Mouse (Mus musculus) midbrain, embryonic 13.5 days (tissue): Measurements from ENCODE around the gene Gm10160. TPM values are rescaled to one million over a fixed set of nuclear protein-coding genes. Genes with fewer than 3 reads are reported as not detected.
"Not testable (repeated sequence)": the region's sequence is repeated elsewhere in the genome, so short reads cannot be mapped to it uniquely, and the experiment has no call there.

Experiments used
- ATAC-seq: fragments of 200-750 bp; cut with Nextera tagmentation; 2 replicates; pipeline ENCODE4 v1.8.0; 2017; ENCODE audit warnings: mild to moderate bottlenecking, moderate TSS enrichment, moderate library complexity
- H3K27ac ChIP-seq: fragments of 300-500 bp; sonication (generic); 2 replicates; pipeline ENCODE4 v1.5.1; 2015; ENCODE audit warnings: inconsistent platforms, mild to moderate bottlenecking, moderate library complexity
- H3K27me3 ChIP-seq: fragments of 300-500 bp; sonication (generic); 2 replicates; pipeline ENCODE4 v1.6.1; 2015; ENCODE audit warnings: mild to moderate bottlenecking, inconsistent platforms
- H3K36me3 ChIP-seq: fragments of 300-500 bp; sonication (generic); 2 replicates; pipeline ENCODE4 v1.6.1; 2015; ENCODE audit warnings: mild to moderate bottlenecking, inconsistent platforms
- H3K4me1 ChIP-seq: fragments of 300-500 bp; sonication (generic); replicated peaks from 2 replicates; pipeline ENCODE4 v1.6.1; 2015; ENCODE audit warnings: inconsistent platforms
- H3K4me2 ChIP-seq: fragments of 300-500 bp; sonication (generic); replicated peaks from 2 replicates; pipeline ENCODE4 v1.6.1; 2015; ENCODE audit warnings: moderate library complexity, mild to moderate bottlenecking, inconsistent platforms
- H3K4me3 ChIP-seq: fragments of 300-500 bp; sonication (generic); replicated peaks from 2 replicates; pipeline ENCODE4 v1.5.1; 2015; ENCODE audit warnings: mild to moderate bottlenecking, inconsistent platforms
- H3K9ac ChIP-seq: fragments of 300-500 bp; sonication (generic); replicated peaks from 2 replicates; pipeline ENCODE4 v1.6.1; 2015; ENCODE audit warnings: mild to moderate bottlenecking, inconsistent platforms
- H3K9me3 ChIP-seq: fragments of 300-500 bp; sonication (generic); 2 replicates; pipeline ENCODE4 v1.6.1; 2016; ENCODE audit warnings: mild to moderate bottlenecking, inconsistent platforms
- WGBS: fragments of 180-500 bp; shearing (Covaris S2); methylation state at CpG from one replicate; pipeline ENCODE4 v1.1.7; 2015; 5-methylcytosine and 5-hydroxymethylcytosine counted together
- polyA plus RNA-seq: library from polyadenylated mRNA; unstranded; fragments of >200 nt; fragmentation: Nextera tagmentation; extraction: Ambion mirVana; gene quantifications from 2 replicates; pipeline ENCODE4 v1.2.1, GENCODE M21; 2015

Gene Gm10160
- polyA plus RNA-seq, 1 experiment from 2014 or later = not detected

GRCm38 (mm10) chr7:81841439-81841838 lies 14.2 kb downstream of the Gm10160 start:
- Histone ChIP-seq H3K4me1 (no peaks in the 10 kb centered on the region), H3K4me3 (no peak overlapping the region), H3K9me3 (no peaks in the 10 kb centered on the region), H3K36me3 (no peaks in the 10 kb centered on the region), H3K27ac (no peak overlapping the region), H3K27me3 (no peaks in the 10 kb centered on the region), H3K4me2 (no peak overlapping the region), H3K9ac (no peak overlapping the region)
- ATAC-seq = no peak
- WGBS = 91% methylated on average over 6 of the region's 6 CpGs

GRCm38 (mm10) chr7:81840661-81841181 lies 14.9 kb downstream of the Gm10160 start:
- Histone ChIP-seq H3K36me3 (no peaks in the 10 kb centered on the region), H3K4me1 (no peaks in the 10 kb centered on the region), H3K4me3 (no peak overlapping the region), H3K4me2 (no peak overlapping the region), H3K27ac (no peak overlapping the region), H3K9ac (no peak overlapping the region), H3K9me3 (no peaks in the 10 kb centered on the region), H3K27me3 (no peaks in the 10 kb centered on the region)
- ATAC-seq = no peak
- 65% methylated on average over 7 of the region's 7 CpGs for WGBS

GRCm38 (mm10) chr7:81839746-81840145 lies 15.8 kb downstream of the Gm10160 start:
- Histone ChIP-seq H3K36me3 (no peaks in the 10 kb centered on the region), H3K4me3 (no peak overlapping the region), H3K9me3 (no peaks in the 10 kb centered on the region), H3K9ac (no peak overlapping the region), H3K27ac (no peak overlapping the region), H3K4me1 (no peaks in the 10 kb centered on the region), H3K27me3 (no peaks in the 10 kb centered on the region), H3K4me2 (no peak overlapping the region)
- no peak for ATAC-seq
- WGBS = 74% methylated on average over 6 of the region's 6 CpGs

GRCm38 (mm10) chr7:81837771-81838170 lies 17.8 kb downstream of the Gm10160 start:
- not testable (repeated sequence) for H3K27me3 ChIP-seq, H3K4me3 ChIP-seq, H3K9ac ChIP-seq, H3K4me1 ChIP-seq, ATAC-seq, H3K9me3 ChIP-seq, H3K4me2 ChIP-seq, H3K27ac ChIP-seq, H3K36me3 ChIP-seq
- 91% methylated on average over 5 of the region's 5 CpGs for WGBS

- Histone ChIP-seq H3K4me2 (no peak overlapping the region), H3K27ac (no peak overlapping the region), H3K9me3 (no peaks in the 10 kb centered on the region), H3K27me3 (no peaks in the 10 kb centered on the region), H3K4me1 (no peaks in the 10 kb centered on the region), H3K4me3 (no peak overlapping the region), H3K36me3 (no peaks in the 10 kb centered on the region), H3K9ac (no peak overlapping the region)
- no peak for ATAC-seq
- WGBS = 90% methylated on average over 5 of the region's 5 CpGs
Measured at GRCm38 (mm10) chr7:81835430-81835829, 20.2 kb downstream of the Gm10160 start.

- peaks cover 3% of the 10 kb centered on the region; the same call in 1 of the 2 replicates for H3K4me1 ChIP-seq
- no peak overlapping the region for H3K4me2 ChIP-seq
- H3K36me3 ChIP-seq = no peaks in the 10 kb centered on the region
- H3K27me3 ChIP-seq = no peaks in the 10 kb centered on the region
- no peak for ATAC-seq
- no peak overlapping the region for H3K4me3 ChIP-seq
- no peak overlapping the region for H3K9ac ChIP-seq
- no peak overlapping the region for H3K27ac ChIP-seq
- no peaks in the 10 kb centered on the region for H3K9me3 ChIP-seq
Measured at GRCm38 (mm10) chr7:81834847-81835246, 20.7 kb downstream of the Gm10160 start.

GRCm38 (mm10) chr7:81829379-81829894 lies 26.2 kb downstream of the Gm10160 start, which contains the start of gene Btbd1:
Gene Btbd1, minus strand, starts transcription at chr7:81829431.
- H3K9me3 ChIP-seq = no peaks in the 10 kb centered on the region
- ATAC-seq = peak; percentile 93
- peak within 1 kb of the TSS; percentile 90 for H3K9ac ChIP-seq
- under 1% methylated on average over 39 of the region's 58 CpGs for WGBS
- H3K27me3 ChIP-seq = no peaks in the 10 kb centered on the region
- H3K4me1 ChIP-seq = peaks cover 41% of the 10 kb centered on the region
- H3K4me2 ChIP-seq = peak within 1 kb of the TSS; percentile 82
- no peaks in the 10 kb centered on the region for H3K36me3 ChIP-seq
- H3K4me3 ChIP-seq = peak within 1 kb of the TSS; percentile 84
- peak within 1 kb of the TSS; percentile 97 for H3K27ac ChIP-seq

- Histone ChIP-seq H3K4me1 (peaks cover 44% of the 10 kb centered on the region), H3K9ac (peak overlapping the region; percentile 90), H3K4me2 (peak overlapping the region; percentile 82), H3K27ac (peak overlapping the region; percentile 97), H3K27me3 (no peaks in the 10 kb centered on the region), H3K36me3 (no peaks in the 10 kb centered on the region), H3K9me3 (no peaks in the 10 kb centered on the region), H3K4me3 (peak overlapping the region; percentile 84)
- ATAC-seq = peak; percentile 83
- WGBS = under 1% methylated on average over 71 of the region's 91 CpGs
Measured at GRCm38 (mm10) chr7:81828681-81829378, 26.8 kb downstream of the Gm10160 start.

GRCm38 (mm10) chr7:81827806-81828667 lies 27.6 kb downstream of the Gm10160 start:
- no peaks in the 10 kb centered on the region for H3K36me3 ChIP-seq
- H3K9ac ChIP-seq = peak overlapping the region; percentile 90
- H3K4me1 ChIP-seq = peaks cover 44% of the 10 kb centered on the region
- no peaks in the 10 kb centered on the region for H3K27me3 ChIP-seq
- no peak; the same call in 1 of the 2 replicates for ATAC-seq
- no peaks in the 10 kb centered on the region for H3K9me3 ChIP-seq
- H3K4me3 ChIP-seq = peak overlapping the region; percentile 84
- 27% methylated on average over 17 of the region's 17 CpGs for WGBS
- H3K27ac ChIP-seq = peak overlapping the region; percentile 97
- H3K4me2 ChIP-seq = peak overlapping the region; percentile 82

- H3K27ac ChIP-seq = no peak overlapping the region
- no peaks in the 10 kb centered on the region for H3K36me3 ChIP-seq
- no peaks in the 10 kb centered on the region for H3K27me3 ChIP-seq
- peak overlapping the region; percentile 27 for H3K4me2 ChIP-seq
- H3K9me3 ChIP-seq = no peaks in the 10 kb centered on the region
- no peak overlapping the region for H3K4me3 ChIP-seq
- H3K4me1 ChIP-seq = peaks cover 44% of the 10 kb centered on the region
- 71% methylated on average over 3 of the region's 3 CpGs for WGBS
- H3K9ac ChIP-seq = peak overlapping the region; percentile 8; the same call in 1 of the 2 replicates
- no peak for ATAC-seq
Measured at GRCm38 (mm10) chr7:81825381-81825780, 30.2 kb downstream of the Gm10160 start.

- Histone ChIP-seq H3K4me2 (no peak overlapping the region), H3K27ac (no peak overlapping the region)
Measured at GRCm38 (mm10) chr7:81824906-81825305, 30.7 kb downstream of the Gm10160 start.

GRCm38 (mm10) chr7:81806067-81806466 lies 49.5 kb downstream of the Gm10160 start:
- 61% methylated on average over 5 of the region's 5 CpGs for WGBS
- Histone ChIP-seq H3K9ac (0 out of 2 replicates have a peak overlapping the region, but pooled peaks have one; percentile 19), H3K9me3 (no peaks in the 10 kb centered on the region), H3K4me3 (no peak overlapping the region), H3K4me1 (peaks cover 6% of the 10 kb centered on the region; the same call in 1 of the 2 replicates), H3K36me3 (peaks cover 15% of the 10 kb centered on the region), H3K27ac (0 out of 2 replicates have a peak overlapping the region, but pooled peaks have one; percentile 9), H3K4me2 (no peak overlapping the region), H3K27me3 (no peaks in the 10 kb centered on the region)
- peak; percentile 56; the same call in 1 of the 2 replicates for ATAC-seq

More at GRCm38 (mm10) chr7:81824906-81825305, 30.7 kb downstream of the Gm10160 start:
- ATAC-seq = no peak
- peaks cover 42% of the 10 kb centered on the region for H3K4me1 ChIP-seq
- H3K9ac ChIP-seq = no peak overlapping the region
- no peaks in the 10 kb centered on the region for H3K9me3 ChIP-seq
- no peaks in the 10 kb centered on the region for H3K36me3 ChIP-seq
- WGBS = 87% methylated on average over 3 of the region's 3 CpGs
- no peaks in the 10 kb centered on the region for H3K27me3 ChIP-seq
- no peak overlapping the region for H3K4me3 ChIP-seq
